Mouse (Mus musculus) forebrain, postnatal 0 days (tissue): ENCODE results near the gene Slc36a3. TPM values are rescaled to one million over a fixed set of nuclear protein-coding genes. Genes with fewer than 3 reads are reported as not detected.

Experiments used
- ATAC-seq: fragments of 200-750 bp; cut with Nextera tagmentation; 2 replicates; pipeline ENCODE4 v1.8.0; 2017; ENCODE audit warnings: mild to moderate bottlenecking, moderate library complexity
- DNase-seq: peaks from one replicate; pipeline ENCODE4 v3.0.0-alpha.2; 2015
- H3K27ac ChIP-seq: fragments of 300-500 bp; sonication (generic); 2 replicates; pipeline ENCODE4 v1.5.1; 2014; ENCODE audit warnings: low read depth, mild to moderate bottlenecking, antibody characterized with exemption, low read length, moderate library complexity, mixed read lengths
- H3K27me3 ChIP-seq: fragments of 300-500 bp; sonication (generic); 2 replicates; pipeline ENCODE4 v1.6.1; 2014; ENCODE audit warnings: mild to moderate bottlenecking, low read length, mixed read lengths; ENCODE audit not compliant: insufficient read depth
- H3K36me3 ChIP-seq: fragments of 300-500 bp; sonication (generic); 2 replicates; pipeline ENCODE4 v1.6.1; 2014; ENCODE audit warnings: mild to moderate bottlenecking, moderate library complexity; ENCODE audit not compliant: insufficient read depth
- H3K4me1 ChIP-seq: fragments of 300-500 bp; sonication (generic); 2 replicates; pipeline ENCODE4 v1.6.1; 2014; ENCODE audit warnings: antibody characterized with exemption; ENCODE audit not compliant: insufficient read depth
- H3K4me2 ChIP-seq: fragments of 300-500 bp; sonication (generic); 2 replicates; pipeline ENCODE4 v1.6.1; 2014; ENCODE audit warnings: low read depth, mild to moderate bottlenecking, moderate library complexity
- H3K4me3 ChIP-seq: fragments of 300-500 bp; sonication (generic); 2 replicates; pipeline ENCODE4 v1.5.1; 2014; ENCODE audit warnings: low read depth, low read length, mixed read lengths
- H3K9ac ChIP-seq: fragments of 300-500 bp; sonication (generic); 2 replicates; pipeline ENCODE4 v1.6.1; 2014; ENCODE audit warnings: mild to moderate bottlenecking
- H3K9me3 ChIP-seq: fragments of 300-500 bp; sonication (generic); 2 replicates; pipeline ENCODE4 v1.6.1; 2016; ENCODE audit warnings: low read length
- CTCF ChIP-seq: sonication (generic); IDR thresholded peaks from 2 replicates; pipeline ENCODE4 v1.5.1; 2016; ENCODE audit warnings: antibody characterized with exemption, control low read depth, low read depth
- WGBS: fragments of 180-500 bp; shearing (Covaris S2); extraction: QIAGEN DNeasy Blood & Tissue Kit; methylation state at CpG from one replicate; pipeline ENCODE4 v1.1.7; 2014; 5-methylcytosine and 5-hydroxymethylcytosine counted together
- polyA plus RNA-seq: library from polyadenylated mRNA; unstranded; fragments of >200 nt; fragmentation: Nextera tagmentation; extraction: Ambion mirVana; gene quantifications from 2 replicates; pipeline ENCODE4 v1.2.1, GENCODE M21; 2015
- total RNA-seq: library from RNA; depleted of rRNA; stranded (reverse); fragments of >200 nt; gene quantifications from 2 replicates; pipeline ENCODE4 v1.2.3, GENCODE M21; 2014

The Slc36a3 gene
- total and polyA plus RNA-seq, 2 experiments from 2014 or later, result not detected

DNA sequence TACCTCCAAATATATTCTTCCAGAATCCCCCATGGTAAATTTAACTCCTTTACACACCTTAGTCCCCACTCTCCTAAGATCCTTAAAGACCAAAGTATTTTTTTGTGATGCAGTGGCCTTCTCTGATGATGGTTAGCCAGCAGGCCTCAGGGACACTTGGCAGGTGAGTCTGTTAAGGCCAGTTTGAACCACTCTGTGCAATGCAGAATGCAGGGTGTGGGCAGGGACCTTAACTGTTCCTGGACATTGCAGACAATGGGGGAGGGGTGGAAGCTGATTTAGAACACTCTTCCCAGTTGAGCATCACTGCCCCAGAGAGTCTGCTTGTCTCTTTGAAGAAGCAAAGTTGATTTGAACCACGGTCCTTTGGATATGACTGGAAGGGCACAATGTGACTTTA is 4.7 kb downstream of the Slc36a3 start:
- Histone ChIP-seq H3K9me3 (no peaks in the 10 kb centered on the region), H3K36me3 (no peaks in the 10 kb centered on the region), H3K27ac (no peak overlapping the region), H3K4me1 (no peaks in the 10 kb centered on the region), H3K9ac (no peak overlapping the region), H3K27me3 (no peaks in the 10 kb centered on the region), H3K4me2 (no peak overlapping the region), H3K4me3 (no peak overlapping the region)
- DNase-seq (no peak), ATAC-seq (no peak)
- 62% methylated on average over 1 of the region's 1 CpGs for WGBS
- TF ChIP-seq CTCF, result no peak

- 37% methylated on average over 5 of the region's 5 CpGs for WGBS
- H3K36me3 ChIP-seq, result no peaks in the 10 kb centered on the region
- no peaks in the 10 kb centered on the region for H3K27me3 ChIP-seq
- H3K9ac ChIP-seq, result no peak overlapping the region
- no peak overlapping the region for H3K4me3 ChIP-seq
- H3K9me3 ChIP-seq, result no peaks in the 10 kb centered on the region
- DNase-seq (no peak), ATAC-seq (no peak)
- no peak overlapping the region for H3K27ac ChIP-seq
- H3K4me1 ChIP-seq, result no peaks in the 10 kb centered on the region
- H3K4me2 ChIP-seq, result no peak overlapping the region
- TF ChIP-seq CTCF, result no peak
These were observed 7.5 kb downstream of the Slc36a3 start for GRCm38 (mm10) chr11:55144011-55144410.

- no peaks in the 10 kb centered on the region for H3K36me3 ChIP-seq
- no peak for TF ChIP-seq CTCF
- H3K27me3 ChIP-seq, result no peaks in the 10 kb centered on the region
- no peak overlapping the region for H3K9ac ChIP-seq
- DNase-seq (no peak), ATAC-seq (no peak)
- no peak overlapping the region for H3K27ac ChIP-seq
- H3K9me3 ChIP-seq, result no peaks in the 10 kb centered on the region
- H3K4me1 ChIP-seq, result no peaks in the 10 kb centered on the region
- H3K4me2 ChIP-seq, result no peak overlapping the region
- H3K4me3 ChIP-seq, result no peak overlapping the region
- 79% methylated on average over 4 of the region's 4 CpGs for WGBS
These were observed 10.0 kb downstream of the Slc36a3 start for GRCm38 (mm10) chr11:55141502-55141901.

DNA sequence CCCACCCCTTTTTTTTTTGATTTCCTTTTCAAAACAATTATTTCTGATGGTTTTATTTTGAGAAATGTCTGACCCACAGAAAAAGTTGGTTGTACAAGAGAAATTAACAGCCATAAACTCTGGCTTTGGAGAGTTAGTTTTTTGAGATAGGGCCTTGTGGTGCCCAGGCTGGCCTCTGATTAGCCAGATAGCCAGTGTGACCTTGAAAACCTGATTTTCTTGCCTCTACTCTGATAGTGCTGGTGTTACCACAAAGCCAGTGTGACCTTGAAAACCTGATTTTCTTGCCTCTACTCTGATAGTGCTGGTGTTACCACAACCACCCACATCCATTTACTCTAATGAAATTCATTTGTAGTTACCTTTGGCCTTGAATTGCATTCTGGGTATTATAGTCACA is 13.9 kb downstream of the Slc36a3 start:
- ATAC-seq (no peak), DNase-seq (no peak)

GRCm38 (mm10) chr11:55136770-55137547 is 14.5 kb downstream of the Slc36a3 start:
- Histone ChIP-seq H3K4me1 (no peaks in the 10 kb centered on the region), H3K9me3 (no peaks in the 10 kb centered on the region), H3K4me3 (no peak overlapping the region), H3K27me3 (no peaks in the 10 kb centered on the region), H3K27ac (no peak overlapping the region), H3K36me3 (no peaks in the 10 kb centered on the region), H3K9ac (no peak overlapping the region), H3K4me2 (no peak overlapping the region)
- ATAC-seq (peak; percentile 50), DNase-seq (no peak)
- 79% methylated on average over 15 of the region's 15 CpGs for WGBS
- no peak for TF ChIP-seq CTCF

More for the DNA sequence above, 13.9 kb downstream of the Slc36a3 start:
- no peaks in the 10 kb centered on the region for H3K4me1 ChIP-seq
- H3K4me3 ChIP-seq, result no peak overlapping the region
- H3K9ac ChIP-seq, result no peak overlapping the region
- H3K4me2 ChIP-seq, result no peak overlapping the region
- H3K36me3 ChIP-seq, result no peaks in the 10 kb centered on the region
- H3K27me3 ChIP-seq, result no peaks in the 10 kb centered on the region
- no peak for TF ChIP-seq CTCF
- no peak overlapping the region for H3K27ac ChIP-seq
- no peaks in the 10 kb centered on the region for H3K9me3 ChIP-seq

DNA sequence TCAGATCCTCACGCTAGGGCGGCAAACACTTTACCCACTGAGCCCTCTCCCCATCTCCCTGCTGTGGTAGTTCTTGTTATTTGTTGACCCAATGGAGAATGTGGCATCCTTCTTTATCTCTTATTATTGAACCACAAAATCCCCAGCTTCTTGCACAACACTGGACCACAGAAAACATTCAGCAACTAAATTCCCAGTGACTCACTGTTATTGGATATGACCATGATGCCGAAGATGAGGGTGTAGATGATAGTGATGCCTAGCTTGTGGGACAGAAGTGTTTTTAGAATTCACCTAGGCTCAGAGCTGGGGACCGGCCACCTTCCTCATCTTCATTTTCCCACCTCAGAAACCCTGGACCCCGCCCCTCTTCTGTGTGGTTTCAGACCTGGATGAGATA is 16.6 kb downstream of the Slc36a3 start:
- Histone ChIP-seq H3K9me3 (no peaks in the 10 kb centered on the region), H3K27me3 (no peaks in the 10 kb centered on the region), H3K9ac (no peak overlapping the region), H3K4me1 (no peaks in the 10 kb centered on the region), H3K4me2 (no peak overlapping the region), H3K27ac (no peak overlapping the region), H3K4me3 (no peak overlapping the region), H3K36me3 (no peaks in the 10 kb centered on the region)
- ATAC-seq (no peak), DNase-seq (no peak)
- TF ChIP-seq CTCF, result no peak
- WGBS, result 93% methylated on average over 5 of the region's 5 CpGs

GRCm38 (mm10) chr11:55134407-55134806 is 17.1 kb downstream of the Slc36a3 start:
- no peak overlapping the region for H3K9ac ChIP-seq
- no peaks in the 10 kb centered on the region for H3K36me3 ChIP-seq
- ATAC-seq (no peak), DNase-seq (no peak)
- no peak for TF ChIP-seq CTCF
- no peak overlapping the region for H3K27ac ChIP-seq
- 97% methylated on average over 1 of the region's 1 CpGs for WGBS
- H3K27me3 ChIP-seq, result no peaks in the 10 kb centered on the region
- H3K4me3 ChIP-seq, result no peak overlapping the region
- H3K9me3 ChIP-seq, result no peaks in the 10 kb centered on the region
- no peak overlapping the region for H3K4me2 ChIP-seq
- no peaks in the 10 kb centered on the region for H3K4me1 ChIP-seq
